Mouse (Mus musculus): Measurements from ENCODE around the gene Nhsl1. TPM values are rescaled to one million over a fixed set of nuclear protein-coding genes. Genes with fewer than 3 reads are reported as not detected.

The Nhsl1 gene
- polyA plus RNA-seq, 1 experiment = 1.6 TPM

GRCm38 (mm10) chr10:18333575-18333974 is 14.8 kb downstream of the Nhsl1 start:
- H3K4me3 ChIP-seq (ENCODE audit: insufficient read depth, low read depth, low read length) = no peak overlapping the region
- no peak overlapping the region for H3K27ac ChIP-seq (replicated peaks; ENCODE audit: low read depth, low read length)
- H3K4me1 ChIP-seq (ENCODE audit: control insufficient read depth, insufficient read depth, insufficient read length, low read length) = peaks cover 5% of the 10 kb centered on the region; the same call in 1 of the 2 replicates

- H3K4me1 ChIP-seq (ENCODE audit: control insufficient read depth, insufficient read depth, insufficient read length, low read length) = peaks cover 5% of the 10 kb centered on the region; the same call in 1 of the 2 replicates
Measured at GRCm38 (mm10) chr10:18334176-18334575, 15.4 kb downstream of the Nhsl1 start.

GRCm38 (mm10) chr10:18334734-18335133 is 15.9 kb downstream of the Nhsl1 start:
- Histone ChIP-seq H3K4me3 (ENCODE audit: insufficient read depth, low read depth, low read length) (no peak overlapping the region), H3K4me1 (ENCODE audit: control insufficient read depth, insufficient read depth, insufficient read length, low read length) (0 out of 2 replicates have a peak, but pooled peaks cover under 1% of the 10 kb centered on the region), H3K27ac (replicated peaks; ENCODE audit: low read depth, low read length) (no peak overlapping the region)

More at GRCm38 (mm10) chr10:18334176-18334575, 15.4 kb downstream of the Nhsl1 start:
- Histone ChIP-seq H3K4me3 (ENCODE audit: insufficient read depth, low read depth, low read length) (no peak overlapping the region), H3K27ac (replicated peaks; ENCODE audit: low read depth, low read length) (no peak overlapping the region)

GRCm38 (mm10) chr10:18337725-18338124 is 18.9 kb downstream of the Nhsl1 start:
- Histone ChIP-seq H3K4me3 (ENCODE audit: insufficient read depth, low read depth, low read length) (no peak overlapping the region), H3K4me1 (ENCODE audit: control insufficient read depth, insufficient read depth, insufficient read length, low read length) (no peaks in the 10 kb centered on the region), H3K27ac (replicated peaks; ENCODE audit: low read depth, low read length) (no peak overlapping the region)

- no peaks in the 10 kb centered on the region for H3K4me1 ChIP-seq (ENCODE audit: control insufficient read depth, insufficient read depth, insufficient read length, low read length)
- no peak overlapping the region for H3K27ac ChIP-seq (replicated peaks; ENCODE audit: low read depth, low read length)
- H3K4me3 ChIP-seq (ENCODE audit: insufficient read depth, low read depth, low read length) = no peak overlapping the region
Measured at GRCm38 (mm10) chr10:18339386-18339785, 20.6 kb downstream of the Nhsl1 start.

GRCm38 (mm10) chr10:18340930-18341329 is 22.1 kb downstream of the Nhsl1 start:
- Histone ChIP-seq H3K27ac (replicated peaks; ENCODE audit: low read depth, low read length) (no peak overlapping the region), H3K4me1 (ENCODE audit: control insufficient read depth, insufficient read depth, insufficient read length, low read length) (no peaks in the 10 kb centered on the region), H3K4me3 (ENCODE audit: insufficient read depth, low read depth, low read length) (no peak overlapping the region)

- Histone ChIP-seq H3K4me1 (ENCODE audit: control insufficient read depth, insufficient read depth, insufficient read length, low read length) (no peaks in the 10 kb centered on the region), H3K4me3 (ENCODE audit: insufficient read depth, low read depth, low read length) (no peak overlapping the region), H3K27ac (replicated peaks; ENCODE audit: low read depth, low read length) (no peak overlapping the region)
Measured at GRCm38 (mm10) chr10:18341444-18342196, 22.8 kb downstream of the Nhsl1 start.

GRCm38 (mm10) chr10:18347231-18347630 is 28.4 kb downstream of the Nhsl1 start:
- no peak overlapping the region for H3K27ac ChIP-seq (replicated peaks; ENCODE audit: low read depth, low read length)
- no peaks in the 10 kb centered on the region for H3K4me1 ChIP-seq (ENCODE audit: control insufficient read depth, insufficient read depth, insufficient read length, low read length)
- H3K4me3 ChIP-seq (ENCODE audit: insufficient read depth, low read depth, low read length) = no peak overlapping the region

GRCm38 (mm10) chr10:18350781-18351180 is 32.0 kb downstream of the Nhsl1 start:
- Histone ChIP-seq H3K4me3 (ENCODE audit: insufficient read depth, low read depth, low read length) (no peak overlapping the region), H3K4me1 (ENCODE audit: control insufficient read depth, insufficient read depth, insufficient read length, low read length) (no peaks in the 10 kb centered on the region), H3K27ac (replicated peaks; ENCODE audit: low read depth, low read length) (no peak overlapping the region)

- H3K4me3 ChIP-seq (ENCODE audit: insufficient read depth, low read depth, low read length) = no peak overlapping the region
- H3K27ac ChIP-seq (replicated peaks; ENCODE audit: low read depth, low read length) = no peak overlapping the region
- no peaks in the 10 kb centered on the region for H3K4me1 ChIP-seq (ENCODE audit: control insufficient read depth, insufficient read depth, insufficient read length, low read length)
Measured at GRCm38 (mm10) chr10:18352937-18353336, 34.2 kb downstream of the Nhsl1 start.

GRCm38 (mm10) chr10:18354103-18354502 is 35.3 kb downstream of the Nhsl1 start:
- Histone ChIP-seq H3K4me3 (ENCODE audit: insufficient read depth, low read depth, low read length) (no peak overlapping the region), H3K4me1 (ENCODE audit: control insufficient read depth, insufficient read depth, insufficient read length, low read length) (no peaks in the 10 kb centered on the region), H3K27ac (replicated peaks; ENCODE audit: low read depth, low read length) (no peak overlapping the region)

- Histone ChIP-seq H3K4me1 (ENCODE audit: control insufficient read depth, insufficient read depth, insufficient read length, low read length) (no peaks in the 10 kb centered on the region), H3K27ac (replicated peaks; ENCODE audit: low read depth, low read length) (no peak overlapping the region), H3K4me3 (ENCODE audit: insufficient read depth, low read depth, low read length) (no peak overlapping the region)
Measured at GRCm38 (mm10) chr10:18356461-18356860, 37.7 kb downstream of the Nhsl1 start.

- H3K27ac ChIP-seq (replicated peaks; ENCODE audit: low read depth, low read length) = no peak overlapping the region
- no peaks in the 10 kb centered on the region for H3K4me1 ChIP-seq (ENCODE audit: control insufficient read depth, insufficient read depth, insufficient read length, low read length)
- no peak overlapping the region for H3K4me3 ChIP-seq (ENCODE audit: insufficient read depth, low read depth, low read length)
Measured at GRCm38 (mm10) chr10:18357212-18357611, 38.4 kb downstream of the Nhsl1 start.

- Histone ChIP-seq H3K4me3 (ENCODE audit: insufficient read depth, low read depth, low read length) (no peak overlapping the region), H3K4me1 (ENCODE audit: control insufficient read depth, insufficient read depth, insufficient read length, low read length) (no peaks in the 10 kb centered on the region)
Measured at GRCm38 (mm10) chr10:18358461-18358860, 39.7 kb downstream of the Nhsl1 start.

GRCm38 (mm10) chr10:18360175-18360574 is 41.4 kb downstream of the Nhsl1 start:
- Histone ChIP-seq H3K4me3 (ENCODE audit: insufficient read depth, low read depth, low read length) (no peak overlapping the region), H3K27ac (replicated peaks; ENCODE audit: low read depth, low read length) (no peak overlapping the region), H3K4me1 (ENCODE audit: control insufficient read depth, insufficient read depth, insufficient read length, low read length) (no peaks in the 10 kb centered on the region)

More at GRCm38 (mm10) chr10:18358461-18358860, 39.7 kb downstream of the Nhsl1 start:
- H3K27ac ChIP-seq (replicated peaks; ENCODE audit: low read depth, low read length) = no peak overlapping the region

GRCm38 (mm10) chr10:18365432-18365831 is 46.6 kb downstream of the Nhsl1 start:
- Histone ChIP-seq H3K4me1 (ENCODE audit: control insufficient read depth, insufficient read depth, insufficient read length, low read length) (no peaks in the 10 kb centered on the region), H3K27ac (replicated peaks; ENCODE audit: low read depth, low read length) (no peak overlapping the region), H3K4me3 (ENCODE audit: insufficient read depth, low read depth, low read length) (no peak overlapping the region)
